Mouse (Mus musculus) megakaryocyte-erythroid progenitor cell, adult 5-6 weeks (primary cell): ENCODE results near the gene Fez1. TPM values are rescaled to one million over a fixed set of nuclear protein-coding genes. Genes with fewer than 3 reads are reported as not detected.
A peak's percentile ranks its signal among the peaks of the same experiment; 100 is the strongest.

Experiments
- ATAC-seq: replicated peaks from 2 replicates; pipeline ENCODE4 v1.8.0; 2016; ENCODE audit warnings: mild to moderate bottlenecking, inconsistent platforms; ENCODE audit not compliant: severe bottlenecking, poor library complexity, low FRiP score, low TSS enrichment
- total RNA-seq, 2 experiments: library from RNA; stranded (forward) in 1 of 2; stranded (reverse) in 1 of 2; fragments of 200-1000, 215-1000 nt in 1 of 2; fragments of >200 nt in 1 of 2; fragmentation: Nextera tagmentation in 1 of 2; gene quantifications; 2 replicates each; pipeline ENCODE4 v1.2.3; 2014 to 2017

Gene Fez1
- total RNA-seq (2014; fragmentation: Nextera tagmentation) (not detected in 2 replicates), total RNA-seq (2017) (not detected in 2 replicates)

GRCm38 (mm10) chr9:36821644-36822000 lies at the start of gene Fez1:
Fez1 (plus strand) TSS chr9:36821864.
- no peak for ATAC-seq

- ATAC-seq = no peak
These were observed 37.7 kb upstream of the Fez1 start for GRCm38 (mm10) chr9:36783921-36784320.

- no peak for ATAC-seq
These were observed 29.5 kb upstream of the Fez1 start for GRCm38 (mm10) chr9:36792191-36792590.

- no peak for ATAC-seq
These were observed 27.2 kb upstream of the Fez1 start for GRCm38 (mm10) chr9:36794487-36794886.

GRCm38 (mm10) chr9:36795556-36795955 lies 26.1 kb upstream of the Fez1 start:
- ATAC-seq = no peak

- peak; percentile 11; the same call in 1 of the 2 replicates for ATAC-seq
These were observed 25.4 kb upstream of the Fez1 start for GRCm38 (mm10) chr9:36796224-36796623.

GRCm38 (mm10) chr9:36796781-36797555 lies 24.7 kb upstream of the Fez1 start, which contains the start of gene Ei24:
Ei24 (minus strand) TSS chr9:36797393.
- peak; percentile 95 for ATAC-seq

- ATAC-seq = no peak
These were observed 19.7 kb upstream of the Fez1 start for GRCm38 (mm10) chr9:36801961-36802360.

- ATAC-seq = no peak
These were observed 18.7 kb upstream of the Fez1 start for GRCm38 (mm10) chr9:36802951-36803350.

GRCm38 (mm10) chr9:36803386-36803785 lies 18.3 kb upstream of the Fez1 start:
- ATAC-seq = no peak

GRCm38 (mm10) chr9:36803926-36804325 lies 17.7 kb upstream of the Fez1 start:
- no peak for ATAC-seq

- no peak for ATAC-seq
These were observed 16.2 kb upstream of the Fez1 start for GRCm38 (mm10) chr9:36805256-36805975.

GRCm38 (mm10) chr9:36808126-36808785 lies 13.4 kb upstream of the Fez1 start:
- no peak for ATAC-seq

- ATAC-seq = no peak
These were observed 7.2 kb upstream of the Fez1 start for GRCm38 (mm10) chr9:36814486-36814885.

- ATAC-seq = no peak
These were observed 2.8 kb upstream of the Fez1 start for GRCm38 (mm10) chr9:36818905-36819304.

GRCm38 (mm10) chr9:36820969-36821643 lies 558 bp upstream of the Fez1 start:
- ATAC-seq = no peak

GRCm38 (mm10) chr9:36822024-36822423 lies 360 bp downstream of the Fez1 start:
- no peak for ATAC-seq

GRCm38 (mm10) chr9:36826612-36827363 lies 5.1 kb downstream of the Fez1 start:
- ATAC-seq = no peak

- no peak for ATAC-seq
These were observed 9.7 kb downstream of the Fez1 start for GRCm38 (mm10) chr9:36831401-36831800.
